Mouse (Mus musculus): ENCODE data around the gene Epo.

The Epo gene

GRCm38 (mm10) chr5:137476964-137477363, 56.1 kb downstream of the Epo start, which contains the start of gene Zan:
TSS of gene Zan (minus strand) at chr5:137477064.
- no peak for DNase-seq (ENCODE audit: inconsistent ontology term)

DNA sequence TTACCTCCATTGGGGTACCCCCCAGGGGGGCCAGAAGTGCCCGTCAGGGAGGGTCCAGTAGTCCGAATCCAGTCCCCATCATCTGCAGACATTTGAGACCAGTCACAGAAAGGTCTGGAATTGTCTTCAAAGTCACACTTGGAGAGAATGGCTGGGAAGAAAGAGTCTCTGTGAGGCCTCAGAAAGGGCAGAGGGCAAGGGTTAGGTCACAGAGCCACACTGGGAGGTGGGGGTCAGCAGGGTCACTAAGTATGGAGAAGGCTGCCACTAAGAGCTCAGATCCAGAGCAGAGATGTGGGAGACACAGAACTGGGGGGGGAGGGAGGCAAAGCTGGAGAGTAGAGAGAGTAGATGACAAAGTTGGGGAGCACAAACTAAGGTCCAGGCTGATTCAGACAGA, 58.7 kb downstream of the Epo start:
- no peak for DNase-seq (ENCODE audit: inconsistent ontology term)

GRCm38 (mm10) chr5:137472252-137472904, 60.7 kb downstream of the Epo start:
- no peak for DNase-seq (ENCODE audit: inconsistent ontology term)

DNA sequence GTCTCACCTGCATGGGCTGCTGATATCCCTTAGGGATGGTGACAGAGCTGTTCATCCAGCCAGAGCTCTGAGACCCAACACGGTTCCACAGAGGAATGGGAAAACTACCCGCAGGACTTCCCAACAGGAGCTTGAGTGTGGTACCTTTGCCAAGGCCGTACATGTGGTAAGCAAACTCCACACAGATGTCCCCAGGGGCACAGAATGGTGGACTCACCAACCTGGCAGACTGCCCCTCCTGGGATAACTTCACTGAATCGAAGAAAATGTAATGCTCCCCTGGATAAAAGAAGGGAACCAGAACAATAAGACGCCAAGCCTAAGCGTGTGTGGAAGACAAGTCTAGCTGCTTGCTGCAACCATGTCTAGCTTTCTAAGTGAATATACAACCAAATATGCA, 66.1 kb downstream of the Epo start:
- DNase-seq (ENCODE audit: inconsistent ontology term) = no peak

GRCm38 (mm10) chr5:137465049-137465448, 68.0 kb downstream of the Epo start:
- DNase-seq (ENCODE audit: inconsistent ontology term) = no peak

GRCm38 (mm10) chr5:137455866-137456591, 77.0 kb downstream of the Epo start:
- no peak for DNase-seq (ENCODE audit: inconsistent ontology term)

- no peak for DNase-seq (ENCODE audit: inconsistent ontology term)
Observed at GRCm38 (mm10) chr5:137455206-137455605, 77.8 kb downstream of the Epo start.

DNA sequence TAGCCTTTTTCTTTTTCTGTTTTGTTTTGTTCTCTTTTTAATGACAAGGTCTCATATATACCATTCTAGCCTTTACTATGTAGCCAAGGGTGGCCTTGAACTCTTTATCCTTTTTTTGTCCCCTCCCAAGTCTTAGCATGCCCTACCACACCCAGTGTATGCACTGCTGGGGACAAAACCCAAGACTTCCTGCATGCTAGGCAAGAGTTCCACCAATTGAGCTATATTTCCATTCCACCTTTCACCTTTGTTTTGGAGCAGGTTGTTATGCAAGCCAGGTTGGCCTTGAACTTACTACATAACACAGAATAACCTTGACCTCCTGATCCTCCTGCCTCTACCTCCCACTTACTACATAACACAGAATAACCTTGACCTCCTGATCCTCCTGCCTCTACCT, 87.5 kb downstream of the Epo start:
- no peak for DNase-seq (ENCODE audit: inconsistent ontology term)

DNA sequence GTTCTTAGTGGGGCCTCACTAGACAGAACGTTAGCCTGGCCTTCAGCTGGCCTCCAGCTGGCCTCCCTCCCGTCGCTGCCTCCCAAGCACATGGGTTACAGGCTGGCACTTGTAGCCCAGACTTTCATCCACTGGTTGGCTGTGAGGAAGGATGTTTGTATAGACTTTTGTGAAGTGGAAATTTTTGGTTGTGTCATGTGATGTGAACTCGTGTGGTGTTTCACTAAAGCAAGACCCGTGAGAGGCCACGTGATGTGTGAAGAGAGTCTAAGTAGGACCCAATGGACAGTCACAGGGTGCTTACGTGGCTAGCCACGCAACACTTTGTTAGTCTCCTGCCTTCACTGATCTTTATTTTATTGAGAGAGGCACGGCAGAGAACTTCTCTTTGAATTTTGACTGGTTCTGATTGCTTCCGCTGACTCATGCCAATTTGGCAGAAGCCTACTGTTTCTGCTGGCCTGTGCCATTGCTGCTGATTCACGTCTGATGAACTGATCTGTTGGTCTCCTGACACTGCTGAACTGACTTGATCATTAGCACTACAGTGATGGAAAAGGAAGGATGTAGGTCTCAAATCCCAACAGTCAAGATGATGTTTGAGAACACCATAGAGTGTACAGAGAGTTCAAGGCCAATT, 92.7 kb downstream of the Epo start:
- peak; percentile 90 for DNase-seq (ENCODE audit: inconsistent ontology term)

DNA sequence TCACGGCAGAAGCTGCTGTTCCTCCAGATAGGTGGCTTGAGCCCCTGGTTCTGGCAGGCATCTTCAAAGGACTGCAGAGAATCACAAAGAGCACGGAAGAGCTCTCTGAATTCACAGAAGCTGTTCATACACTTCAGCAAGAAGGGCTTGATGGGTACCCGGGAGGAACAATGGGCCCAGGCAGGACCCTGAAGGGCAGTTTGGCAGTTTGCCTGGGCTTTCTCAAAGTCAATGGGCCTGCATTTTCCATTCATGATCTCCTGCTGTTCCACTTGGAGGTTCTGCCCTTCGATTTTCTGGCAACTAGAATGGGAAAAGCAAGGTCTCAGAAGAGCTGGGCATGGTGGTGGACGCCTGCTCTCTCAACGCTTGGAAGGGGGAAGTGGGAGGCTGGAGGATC, 99.2 kb downstream of the Epo start:
- peak; percentile 63 for DNase-seq (ENCODE audit: inconsistent ontology term)

Data from Muller cell, postnatal 12 days (primary cell).